Comparison of ENCODE assay signal across 11 mouse cellular contexts in genomic region chr8:88488391-88488829, GRCm38 (mm10). TPM values are rescaled to one million over a fixed set of nuclear protein-coding genes. Genes with fewer than 3 reads are reported as not detected.
A peak's percentile ranks its signal among the peaks of the same experiment; 100 is the strongest.
DNase-seq lines count a peak whose midpoint lies in the region; ATAC-seq and TF ChIP-seq lines count a peak whose summit lies in the region.
"Had no signal": no experiment of that assay in that cellular context is flagged by ENCODE, and none has a peak within 500 bp of the region (broad histone marks: within the 10 kb centered on the region; RNA-seq: fewer than 3 reads in every experiment).

No protein-coding gene starts in this region.

- TF ChIP-seq CTCF in hindbrain, postnatal 0 days (IDR thresholded peaks at IDR 0.05; ENCODE audit: low read depth): no peak

- peak; percentile 41; the same call in 1 of the 2 replicates for ATAC-seq in forebrain, embryonic 12.5 days (ENCODE audit: low FRiP score)
- no peak for ATAC-seq in forebrain, embryonic 13.5 days
- no peak for ATAC-seq in neural tube, embryonic 15.5 days (ENCODE audit: low FRiP score)
- peak; percentile 66 for ATAC-seq in hindbrain, postnatal 0 days

- H3K4me2 ChIP-seq in forebrain, embryonic 12.5 days: 0 out of 2 replicates have a peak overlapping the region, but pooled peaks have one; percentile 2
- H3K4me2 ChIP-seq in forebrain, embryonic 13.5 days: no peak overlapping the region
- no peak overlapping the region for H3K4me2 ChIP-seq in neural tube, embryonic 15.5 days
- H3K4me2 ChIP-seq in hindbrain, postnatal 0 days (ENCODE audit: low read depth, low read length): no peak overlapping the region

- peaks cover 17% of the 10 kb centered on the region for H3K4me1 ChIP-seq in forebrain, embryonic 12.5 days
- peaks cover 9% of the 10 kb centered on the region for H3K4me1 ChIP-seq in forebrain, embryonic 13.5 days
- peaks cover 8% of the 10 kb centered on the region for H3K4me1 ChIP-seq in neural tube, embryonic 15.5 days
- no peaks in the 10 kb centered on the region for H3K4me1 ChIP-seq in hindbrain, postnatal 0 days (ENCODE audit: insufficient read depth, low read length)

- no peaks in the 10 kb centered on the region for H3K36me3 ChIP-seq in forebrain, embryonic 12.5 days (replicated peaks)
- H3K36me3 ChIP-seq in forebrain, embryonic 13.5 days (ENCODE audit: poor library complexity, severe bottlenecking): no peaks in the 10 kb centered on the region
- H3K36me3 ChIP-seq in neural tube, embryonic 15.5 days: no peaks in the 10 kb centered on the region
- H3K36me3 ChIP-seq in hindbrain, postnatal 0 days (ENCODE audit: insufficient read depth, low read length): no peaks in the 10 kb centered on the region

- H3K9ac ChIP-seq in forebrain, embryonic 12.5 days: 0 out of 2 replicates have a peak overlapping the region, but pooled peaks have one; percentile 2
- H3K9ac ChIP-seq in forebrain, embryonic 13.5 days: no peak overlapping the region
- H3K9ac ChIP-seq in neural tube, embryonic 15.5 days (replicated peaks): no peak overlapping the region
- H3K9ac ChIP-seq in hindbrain, postnatal 0 days (replicated peaks; ENCODE audit: low read length): no peak overlapping the region

- peaks cover 12% of the 10 kb centered on the region for H3K27me3 ChIP-seq in forebrain, embryonic 12.5 days
- H3K27me3 ChIP-seq in forebrain, embryonic 13.5 days: peaks cover 8% of the 10 kb centered on the region; the same call in 1 of the 2 replicates
- no peaks in the 10 kb centered on the region for H3K27me3 ChIP-seq in neural tube, embryonic 15.5 days (replicated peaks)
- no peaks in the 10 kb centered on the region for H3K27me3 ChIP-seq in hindbrain, postnatal 0 days (ENCODE audit: insufficient read depth, low read length)

- peak; percentile 67 for DNase-seq in neural tube, embryonic 10.5 days (ENCODE audit: extremely low spot score, low spot score)
- DNase-seq in hindbrain, postnatal 0 days (ENCODE audit: low spot score): peak; percentile 48
- peak; percentile 22 for DNase-seq in thymus, postnatal 25 days
- no peak for DNase-seq in right cerebral cortex, adult 2 months (ENCODE audit: low spot score in 2 of 2)
- DNase-seq in spleen, adult 18-20 months: no peak
- DNase-seq: B cell, adult 2 months; cerebellum, adult 11 months had no signal

- H3K27ac ChIP-seq in forebrain, embryonic 12.5 days: peak overlapping the region; percentile 68
- H3K27ac ChIP-seq in forebrain, embryonic 13.5 days: no peak overlapping the region
- no peak overlapping the region for H3K27ac ChIP-seq in neural tube, embryonic 15.5 days (replicated peaks)
- no peak overlapping the region; the same call in 1 of the 2 replicates for H3K27ac ChIP-seq in hindbrain, postnatal 0 days
- H3K27ac ChIP-seq: macrophage had no signal

- 0 out of 2 replicates have a peak, but pooled peaks cover 3% of the 10 kb centered on the region for H3K9me3 ChIP-seq in forebrain, embryonic 12.5 days
- 0 out of 2 replicates have a peak, but pooled peaks cover 5% of the 10 kb centered on the region for H3K9me3 ChIP-seq in forebrain, embryonic 13.5 days (replicated peaks)
- H3K9me3 ChIP-seq in neural tube, embryonic 15.5 days (replicated peaks): no peaks in the 10 kb centered on the region
- no peaks in the 10 kb centered on the region for H3K9me3 ChIP-seq in hindbrain, postnatal 0 days (ENCODE audit: low read length)

- WGBS in forebrain, embryonic 12.5 days: 4% methylated on average over 5 of the region's 5 CpGs
- WGBS in forebrain, embryonic 13.5 days: 5% methylated on average over 5 of the region's 5 CpGs
- 6% methylated on average over 5 of the region's 5 CpGs for WGBS in neural tube, embryonic 15.5 days
- WGBS in hindbrain, postnatal 0 days: 7% methylated on average over 5 of the region's 5 CpGs

- no peak overlapping the region for H3K4me3 ChIP-seq in forebrain, embryonic 12.5 days (replicated peaks)
- no peak overlapping the region for H3K4me3 ChIP-seq in forebrain, embryonic 13.5 days
- H3K4me3 ChIP-seq in neural tube, embryonic 15.5 days (replicated peaks): no peak overlapping the region
- no peak overlapping the region for H3K4me3 ChIP-seq in hindbrain, postnatal 0 days (ENCODE audit: low read length)

RNA-seq across cellular contexts. Expression of gene Nkd1, which starts 32.7 kb away (rescaled TPM):
- polyA plus RNA-seq in forebrain, embryonic 12.5 days (2016; fragmentation: Nextera tagmentation; extraction: Ambion mirVana): 51.2 and 64.4 TPM in 2 replicates
- polyA plus RNA-seq in forebrain, embryonic 13.5 days (2015; fragmentation: Nextera tagmentation; extraction: Ambion mirVana): 44.9 and 47.7 TPM in 2 replicates
- 39.5 and 40.2 TPM in 2 replicates for polyA plus RNA-seq in neural tube, embryonic 15.5 days (2015; fragmentation: Nextera tagmentation; extraction: Ambion mirVana)
- total RNA-seq in hindbrain, postnatal 0 days (2014; rRNA removed): 53.9 and 74.5 TPM in 2 replicates
- polyA plus RNA-seq in hindbrain, postnatal 0 days (2015; fragmentation: Nextera tagmentation; extraction: Ambion mirVana): 51.1 and 52.2 TPM in 2 replicates
- polyA plus RNA-seq: macrophage had no signal

Comparison
In these comparisons a context has a peak if more than half of its experiments do, and no peak if none do; other contexts are left out.
1. ATAC-seq: peak in forebrain, embryonic 12.5 days (single experiment) and hindbrain, postnatal 0 days (single experiment); none in forebrain, embryonic 13.5 days (single experiment) and neural tube, embryonic 15.5 days (single experiment).
2. DNase-seq: peak in neural tube, embryonic 10.5 days (single experiment), hindbrain, postnatal 0 days (single experiment) and thymus, postnatal 25 days (single experiment); none in right cerebral cortex, adult 2 months (0 of 2) and spleen, adult 18-20 months (0 of 2).